Comparison of ENCODE assay signal across 17 mouse cellular contexts in the genomic region with DNA sequence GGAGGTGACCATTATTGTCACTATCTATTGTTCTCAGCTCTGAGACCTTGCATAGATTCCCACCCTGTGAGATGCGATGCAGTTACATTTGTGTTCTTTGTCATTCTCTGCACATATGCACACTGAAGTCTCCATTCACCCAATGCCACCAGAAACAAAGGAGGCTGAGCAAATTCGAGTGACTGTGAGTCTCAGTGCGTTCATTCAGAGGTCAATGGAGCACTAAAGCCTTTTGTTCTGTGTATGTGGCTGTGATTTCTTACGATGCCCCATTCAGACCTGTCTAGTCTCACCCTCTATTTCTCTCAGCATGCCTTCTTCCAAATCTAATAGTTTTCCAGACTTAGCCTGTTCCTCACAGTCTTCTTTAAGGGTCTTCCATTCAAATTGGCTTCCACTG. TPM values are rescaled to one million over a fixed set of nuclear protein-coding genes. Genes with fewer than 3 reads are reported as not detected.
"Had no signal": no experiment of that assay in that cellular context is flagged by ENCODE, and none has a peak within 500 bp of the region (broad histone marks: within the 10 kb centered on the region; RNA-seq: fewer than 3 reads in every experiment).

No protein-coding gene starts in this region.

- H3K4me3 ChIP-seq: left cerebral cortex, adult 2 months; limb, embryonic 10.5 days; liver, embryonic 12.5 days; lung, embryonic 15.5 days; megakaryocyte, embryonic 14.5 days; myocyte; neural tube, embryonic 13.5 days had no signal

- H3K27me3 ChIP-seq: liver, embryonic 12.5 days; lung, embryonic 15.5 days; megakaryocyte, embryonic 14.5 days; neural tube, embryonic 13.5 days had no signal

- H3K9ac ChIP-seq: liver, embryonic 12.5 days; lung, embryonic 15.5 days; neural tube, embryonic 13.5 days had no signal

- ATAC-seq: liver, embryonic 12.5 days had no signal

- H3K36me3 ChIP-seq: limb, embryonic 10.5 days; liver, embryonic 12.5 days; lung, embryonic 15.5 days; neural tube, embryonic 13.5 days had no signal

- DNase-seq: kidney, postnatal 25 days; lung, postnatal 14 days; midbrain, embryonic 14.5 days; right cerebral cortex, adult 18-20 months; right cerebral cortex, postnatal 25 days; thymus, postnatal 36 days had no signal

- H3K9me3 ChIP-seq: limb, embryonic 10.5 days; liver, embryonic 12.5 days; lung, embryonic 15.5 days; megakaryocyte, embryonic 14.5 days; neural tube, embryonic 13.5 days had no signal

- H3K4me2 ChIP-seq: liver, embryonic 12.5 days; lung, embryonic 15.5 days; neural tube, embryonic 13.5 days had no signal

- H3K4me1 ChIP-seq: limb, embryonic 10.5 days; liver, embryonic 12.5 days; lung, embryonic 15.5 days; megakaryocyte, embryonic 14.5 days; neural tube, embryonic 13.5 days had no signal

- H3K27ac ChIP-seq: left cerebral cortex, adult 2 months; limb, embryonic 10.5 days; liver, embryonic 12.5 days; lung, embryonic 15.5 days; macrophage; neural tube, embryonic 13.5 days had no signal

RNA-seq across cellular contexts. Expression of a gene that starts 35.3 kb away (rescaled TPM):
- total RNA-seq: layer of hippocampus, postnatal 25 days; left cerebral cortex, adult 2 months; left cerebral cortex, postnatal 14 days had no signal
- polyA plus RNA-seq: kidney, embryonic 16.5 days; limb, embryonic 10.5 days; liver, embryonic 12.5 days; macrophage; midbrain, embryonic 14.5 days; myocyte; neural tube, embryonic 13.5 days had no signal
